Mouse (Mus musculus) intestine, embryonic 14.5 days (tissue): ENCODE measurements around the gene Rnf121. TPM values are rescaled to one million over a fixed set of nuclear protein-coding genes. Genes with fewer than 3 reads are reported as not detected.

Experiments used
- ATAC-seq: fragments of 200-750 bp; cut with Nextera tagmentation; replicated peaks from 2 replicates; pipeline ENCODE4 v1.8.0; 2017; ENCODE audit warnings: low read depth, moderate number of reproducible peaks, moderate TSS enrichment, moderate library complexity; ENCODE audit not compliant: low FRiP score, low TSS enrichment
- DNase-seq: peaks from one replicate; pipeline ENCODE4 v3.0.0-alpha.2; 2018; ENCODE audit warnings: low spot score
- H3K27ac ChIP-seq: fragments of 300-500 bp; sonication (generic); 2 replicates; pipeline ENCODE4 v1.5.1; 2014; ENCODE audit warnings: low read depth, mild to moderate bottlenecking, control low read depth
- H3K27me3 ChIP-seq: fragments of 300-500 bp; sonication (generic); replicated peaks from 2 replicates; pipeline ENCODE4 v1.6.1; 2014; ENCODE audit warnings: low read length, control low read depth; ENCODE audit not compliant: control insufficient read depth, insufficient read depth
- H3K36me3 ChIP-seq: fragments of 300-500 bp; sonication (generic); 2 replicates; pipeline ENCODE4 v1.6.1; 2014; ENCODE audit warnings: low read length, control low read depth; ENCODE audit not compliant: control insufficient read depth, insufficient read depth
- H3K4me1 ChIP-seq: fragments of 300-500 bp; sonication (generic); replicated peaks from 2 replicates; pipeline ENCODE4 v1.6.1; 2014; ENCODE audit warnings: low read length, control low read depth, mixed read lengths; ENCODE audit not compliant: control insufficient read depth, insufficient read depth
- H3K4me2 ChIP-seq: fragments of 300-500 bp; sonication (generic); 2 replicates; pipeline ENCODE4 v1.6.1; 2014; ENCODE audit warnings: low read length
- H3K4me3 ChIP-seq: fragments of 300-500 bp; sonication (generic); 2 replicates; pipeline ENCODE4 v1.5.1; 2014; ENCODE audit warnings: low read depth, low read length, control low read depth, mixed read lengths
- H3K9ac ChIP-seq: fragments of 300-500 bp; sonication (generic); 2 replicates; pipeline ENCODE4 v1.6.1; 2014; ENCODE audit warnings: mild to moderate bottlenecking, low read length
- H3K9me3 ChIP-seq: fragments of 300-500 bp; sonication (generic); 2 replicates; pipeline ENCODE4 v1.6.1; 2016; ENCODE audit warnings: low read length, control low read depth; ENCODE audit not compliant: control insufficient read depth
- WGBS: fragments of 180-500 bp; shearing (Covaris S2); extraction: QIAGEN DNeasy Blood & Tissue Kit; methylation state at CpG from one replicate; pipeline ENCODE4 v1.1.7; 2014; 5-methylcytosine and 5-hydroxymethylcytosine counted together
- polyA plus RNA-seq: library from polyadenylated mRNA; unstranded; fragments of >200 nt; fragmentation: Nextera tagmentation; extraction: Ambion mirVana; gene quantifications from 2 replicates; pipeline ENCODE4 v1.2.1, GENCODE M21; 2014

Rnf121 gene
- polyA plus RNA-seq, 1 experiment from 2014 or later = 29.3 TPM

- no peaks in the 10 kb centered on the region for H3K27me3 ChIP-seq
- H3K27ac ChIP-seq = no peak overlapping the region
- peaks cover 97% of the 10 kb centered on the region for H3K36me3 ChIP-seq
- H3K9ac ChIP-seq = no peak overlapping the region
- no peak for ATAC-seq
- H3K4me2 ChIP-seq = no peak overlapping the region
- no peaks in the 10 kb centered on the region for H3K4me1 ChIP-seq
- WGBS = 88% methylated on average over 8 of the region's 8 CpGs
- H3K4me3 ChIP-seq = no peak overlapping the region
- no peak for DNase-seq
- no peaks in the 10 kb centered on the region for H3K9me3 ChIP-seq
Measured at GRCm38 (mm10) chr7:102000296-102000695, 65.0 kb downstream of the Rnf121 start.

DNA sequence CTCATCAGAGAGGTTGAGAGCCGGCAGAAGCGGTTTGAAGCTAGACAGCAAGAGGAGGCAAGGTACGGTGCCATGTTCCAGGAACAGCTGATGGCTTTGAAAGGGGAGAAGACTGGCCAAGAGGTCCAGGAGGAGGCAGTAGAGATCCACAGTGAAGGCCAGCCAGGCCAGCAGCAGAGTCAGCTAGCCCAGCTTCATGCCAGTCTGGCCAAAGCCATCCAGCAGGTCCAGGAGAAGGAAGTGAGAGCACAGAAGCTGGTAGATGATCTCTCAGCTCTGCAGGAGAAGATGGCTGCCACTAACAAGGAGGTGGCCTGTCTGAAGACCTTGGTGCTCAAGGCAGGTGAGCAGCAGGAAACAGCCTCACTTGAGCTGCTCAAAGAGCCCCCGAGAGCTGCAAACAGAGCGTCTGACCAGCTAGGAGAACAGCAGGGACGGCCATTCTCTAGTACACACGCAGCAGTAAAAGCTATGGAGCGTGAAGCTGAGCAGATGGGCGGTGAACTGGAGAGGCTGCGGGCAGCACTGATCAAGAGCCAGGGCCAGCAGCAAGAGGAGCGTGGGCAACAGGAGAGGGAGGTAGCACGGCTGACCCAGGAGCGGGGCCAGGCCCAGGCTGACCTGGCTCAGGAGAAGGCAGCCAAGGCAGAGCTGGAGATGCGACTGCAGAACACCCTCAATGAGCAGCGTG is 65.7 kb downstream of the Rnf121 start:
- Histone ChIP-seq H3K4me2 (no peak overlapping the region), H3K9me3 (no peaks in the 10 kb centered on the region), H3K4me3 (no peak overlapping the region), H3K9ac (no peak overlapping the region), H3K27me3 (no peaks in the 10 kb centered on the region), H3K36me3 (peaks cover 97% of the 10 kb centered on the region), H3K27ac (no peak overlapping the region), H3K4me1 (no peaks in the 10 kb centered on the region)
- ATAC-seq (no peak), DNase-seq (no peak)
- WGBS = 94% methylated on average over 15 of the region's 15 CpGs

DNA sequence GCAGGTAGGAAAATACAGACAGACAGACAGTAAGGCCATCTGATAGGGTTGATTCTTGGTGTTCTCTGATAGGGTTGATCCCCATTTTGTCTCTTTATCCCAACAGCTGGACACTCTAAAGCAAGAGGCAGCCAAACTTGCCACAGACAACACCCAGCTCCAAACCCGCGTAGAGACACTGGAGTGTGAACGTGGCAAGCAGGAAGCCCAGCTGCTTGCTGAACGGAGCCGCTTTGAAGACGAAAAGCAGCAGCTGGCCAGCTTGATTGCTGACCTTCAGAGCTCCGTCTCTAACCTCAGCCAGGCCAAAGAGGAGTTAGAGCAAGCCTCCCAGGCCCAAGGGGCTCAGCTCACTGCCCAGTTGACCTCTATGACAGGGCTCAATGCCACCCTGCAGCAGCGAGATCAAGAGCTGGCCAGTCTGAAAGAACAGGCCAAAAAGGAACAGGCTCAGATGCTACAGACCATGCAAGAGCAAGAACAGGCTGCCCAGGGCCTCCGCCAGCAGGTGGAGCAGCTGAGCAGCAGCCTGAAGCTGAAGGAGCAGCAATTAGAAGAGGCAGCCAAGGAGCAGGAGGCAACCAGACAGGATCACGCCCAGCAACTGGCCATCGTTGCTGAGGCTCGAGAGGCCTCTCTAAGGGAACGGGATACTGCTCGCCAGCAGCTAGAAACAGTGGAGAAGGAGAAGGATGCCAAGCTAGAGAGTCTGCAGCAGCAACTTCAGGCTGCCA is 66.9 kb downstream of the Rnf121 start:
- Histone ChIP-seq H3K9me3 (no peaks in the 10 kb centered on the region), H3K4me2 (no peak overlapping the region), H3K36me3 (peaks cover 98% of the 10 kb centered on the region), H3K27me3 (no peaks in the 10 kb centered on the region), H3K4me1 (no peaks in the 10 kb centered on the region), H3K27ac (no peak overlapping the region), H3K9ac (no peak overlapping the region), H3K4me3 (no peak overlapping the region)
- ATAC-seq = peak; percentile 53
- 59% methylated on average over 14 of the region's 14 CpGs for WGBS
- peak; percentile 87 for DNase-seq

DNA sequence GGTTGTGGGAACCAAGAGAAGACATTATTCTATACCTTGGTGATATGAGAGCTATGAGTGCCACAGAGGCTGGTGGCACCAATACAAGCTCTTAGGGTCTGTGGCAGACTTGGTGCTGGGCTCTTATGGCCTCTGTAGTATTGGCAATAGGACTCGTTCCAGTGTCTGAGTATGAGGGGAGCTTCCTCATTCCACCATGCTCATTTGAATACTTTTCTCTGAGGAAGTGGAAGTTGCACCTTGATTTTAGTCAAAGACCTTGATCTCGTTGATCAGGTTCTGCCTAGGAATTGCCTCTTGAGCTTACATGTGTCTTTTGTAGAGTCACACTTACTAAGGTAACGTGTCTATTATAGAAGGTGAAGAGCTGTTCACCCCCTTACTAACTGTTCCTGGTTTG is 71.0 kb downstream of the Rnf121 start:
- WGBS = 88% methylated on average over 3 of the region's 3 CpGs
- no peak overlapping the region for H3K4me3 ChIP-seq

DNA sequence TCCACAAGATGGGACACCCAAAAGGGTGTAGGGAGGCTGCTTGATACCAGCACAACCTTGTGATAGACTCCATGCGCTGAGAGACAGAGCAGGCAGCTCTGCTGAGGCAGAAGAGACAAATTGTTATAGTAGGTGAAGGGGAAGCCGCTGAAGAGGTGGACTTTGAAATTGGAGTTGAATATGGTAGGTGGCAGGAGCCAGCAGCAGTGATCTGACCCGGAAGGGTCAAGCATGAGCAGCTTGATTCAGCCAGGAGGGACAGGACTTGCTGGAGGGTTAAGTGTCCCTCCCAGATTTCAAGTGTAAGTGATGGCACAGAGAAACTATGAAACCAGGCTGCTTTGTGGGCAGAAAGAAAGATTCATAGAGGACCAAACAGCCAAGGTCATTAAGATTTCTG is 80.2 kb downstream of the Rnf121 start:
- WGBS = 90% methylated on average over 3 of the region's 3 CpGs
- ATAC-seq = no peak
- H3K9me3 ChIP-seq = no peaks in the 10 kb centered on the region

More for the DNA sequence above, 71.0 kb downstream of the Rnf121 start:
- Histone ChIP-seq H3K4me2 (no peak overlapping the region), H3K4me1 (no peaks in the 10 kb centered on the region), H3K36me3 (peaks cover 98% of the 10 kb centered on the region), H3K9me3 (no peaks in the 10 kb centered on the region), H3K27me3 (no peaks in the 10 kb centered on the region), H3K9ac (no peak overlapping the region), H3K27ac (no peak overlapping the region)
- no peak for DNase-seq
- no peak for ATAC-seq

GRCm38 (mm10) chr7:101982735-101983134 is 82.5 kb downstream of the Rnf121 start:
- no peak overlapping the region for H3K27ac ChIP-seq
- 63% methylated on average over 1 of the region's 1 CpGs for WGBS
- DNase-seq (no peak), ATAC-seq (no peak)
- no peak overlapping the region for H3K4me2 ChIP-seq
- no peaks in the 10 kb centered on the region for H3K27me3 ChIP-seq
- peaks cover 52% of the 10 kb centered on the region for H3K36me3 ChIP-seq
- no peak overlapping the region for H3K9ac ChIP-seq
- H3K9me3 ChIP-seq = no peaks in the 10 kb centered on the region
- H3K4me1 ChIP-seq = no peaks in the 10 kb centered on the region
- no peak overlapping the region for H3K4me3 ChIP-seq

More for the DNA sequence above, 80.2 kb downstream of the Rnf121 start:
- H3K36me3 ChIP-seq = peaks cover 68% of the 10 kb centered on the region
- DNase-seq = no peak
- no peak overlapping the region for H3K4me3 ChIP-seq
- H3K27ac ChIP-seq = no peak overlapping the region
- H3K4me1 ChIP-seq = no peaks in the 10 kb centered on the region
- H3K9ac ChIP-seq = no peak overlapping the region
- no peak overlapping the region for H3K4me2 ChIP-seq
- no peaks in the 10 kb centered on the region for H3K27me3 ChIP-seq

GRCm38 (mm10) chr7:101974505-101974904 is 90.8 kb downstream of the Rnf121 start:
- 24% methylated on average over 2 of the region's 2 CpGs for WGBS
- Histone ChIP-seq H3K9me3 (no peaks in the 10 kb centered on the region), H3K9ac (no peak overlapping the region), H3K4me1 (peaks cover 26% of the 10 kb centered on the region), H3K4me3 (no peak overlapping the region), H3K4me2 (no peak overlapping the region), H3K36me3 (peaks cover 10% of the 10 kb centered on the region), H3K27ac (no peak overlapping the region), H3K27me3 (no peaks in the 10 kb centered on the region)
- DNase-seq (no peak), ATAC-seq (no peak)

GRCm38 (mm10) chr7:101973730-101974129 is 91.5 kb downstream of the Rnf121 start:
- Histone ChIP-seq H3K9ac (no peak overlapping the region), H3K4me1 (peaks cover 31% of the 10 kb centered on the region), H3K4me3 (no peak overlapping the region), H3K4me2 (peak overlapping the region; percentile 0; the same call in 1 of the 2 replicates), H3K27ac (peak overlapping the region; percentile 8; the same call in 1 of the 2 replicates), H3K9me3 (no peaks in the 10 kb centered on the region), H3K27me3 (no peaks in the 10 kb centered on the region), H3K36me3 (peaks cover 7% of the 10 kb centered on the region)
- DNase-seq (no peak), ATAC-seq (no peak)
- 52% methylated on average over 3 of the region's 3 CpGs for WGBS
